Mouse (Mus musculus) liver, postnatal 0 days (tissue): ENCODE measurements around the gene Cttn. TPM values are rescaled to one million over a fixed set of nuclear protein-coding genes. Genes with fewer than 3 reads are reported as not detected.

Experiments
- ATAC-seq: fragments of 200-750 bp; cut with Nextera tagmentation; 2 replicates; pipeline ENCODE4 v1.8.0; 2017; ENCODE audit warnings: mild to moderate bottlenecking, moderate library complexity
- DNase-seq: peaks from one replicate; pipeline ENCODE4 v3.0.0-alpha.2; 2016
- H3K27ac ChIP-seq: fragments of 300-500 bp; sonication (generic); 2 replicates; pipeline ENCODE4 v1.5.1; 2014; ENCODE audit warnings: antibody characterized with exemption, moderate library complexity, mild to moderate bottlenecking, low read depth
- H3K27me3 ChIP-seq: fragments of 300-500 bp; sonication (generic); 2 replicates; pipeline ENCODE4 v1.6.1; 2014; ENCODE audit warnings: low read length, control low read depth, mixed read lengths; ENCODE audit not compliant: insufficient read depth
- H3K36me3 ChIP-seq: fragments of 300-500 bp; sonication (generic); replicated peaks from 2 replicates; pipeline ENCODE4 v1.6.1; 2014; ENCODE audit warnings: mild to moderate bottlenecking, control low read depth, low read length, moderate library complexity, mixed read lengths; ENCODE audit not compliant: insufficient read depth
- H3K4me1 ChIP-seq: fragments of 300-500 bp; sonication (generic); 2 replicates; pipeline ENCODE4 v1.6.1; 2014; ENCODE audit warnings: antibody characterized with exemption, mild to moderate bottlenecking, control low read depth; ENCODE audit not compliant: insufficient read depth
- H3K4me2 ChIP-seq: fragments of 300-500 bp; sonication (generic); 2 replicates; pipeline ENCODE4 v1.6.1; 2014; ENCODE audit warnings: low read depth, mild to moderate bottlenecking, low read length, moderate library complexity, mixed read lengths
- H3K4me3 ChIP-seq: fragments of 300-500 bp; sonication (generic); 2 replicates; pipeline ENCODE4 v1.5.1; 2014; ENCODE audit warnings: low read depth, low read length
- H3K9ac ChIP-seq: fragments of 300-500 bp; sonication (generic); replicated peaks from 2 replicates; pipeline ENCODE4 v1.6.1; 2014; ENCODE audit warnings: mild to moderate bottlenecking, moderate library complexity
- H3K9me3 ChIP-seq: fragments of 300-500 bp; sonication (generic); 2 replicates; pipeline ENCODE4 v1.6.1; 2016; ENCODE audit warnings: mild to moderate bottlenecking, control low read depth, low read length, mixed read lengths
- CTCF ChIP-seq: sonication (generic); IDR thresholded peaks from 2 replicates; pipeline ENCODE4 v1.5.1; 2016; ENCODE audit warnings: antibody characterized with exemption, low read depth
- EP300 ChIP-seq: IDR thresholded peaks from 2 replicates; pipeline ENCODE4 v1.6.1; 2016; ENCODE audit warnings: antibody characterized with exemption, low read depth, mild to moderate bottlenecking
- WGBS: fragments of 180-500 bp; shearing (Covaris S2); extraction: QIAGEN DNeasy Blood & Tissue Kit; methylation state at CpG from one replicate; pipeline ENCODE4 v1.1.7; 2014; ENCODE audit not compliant: insufficient replicate concordance; 5-methylcytosine and 5-hydroxymethylcytosine counted together
- polyA plus RNA-seq: library from polyadenylated mRNA; unstranded; fragments of >200 nt; fragmentation: Nextera tagmentation; extraction: Ambion mirVana; gene quantifications from 2 replicates; pipeline ENCODE4 v1.2.1, GENCODE M21; 2015

The Cttn gene
- polyA plus RNA-seq, 1 experiment from 2014 or later = 29.0 TPM

DNA sequence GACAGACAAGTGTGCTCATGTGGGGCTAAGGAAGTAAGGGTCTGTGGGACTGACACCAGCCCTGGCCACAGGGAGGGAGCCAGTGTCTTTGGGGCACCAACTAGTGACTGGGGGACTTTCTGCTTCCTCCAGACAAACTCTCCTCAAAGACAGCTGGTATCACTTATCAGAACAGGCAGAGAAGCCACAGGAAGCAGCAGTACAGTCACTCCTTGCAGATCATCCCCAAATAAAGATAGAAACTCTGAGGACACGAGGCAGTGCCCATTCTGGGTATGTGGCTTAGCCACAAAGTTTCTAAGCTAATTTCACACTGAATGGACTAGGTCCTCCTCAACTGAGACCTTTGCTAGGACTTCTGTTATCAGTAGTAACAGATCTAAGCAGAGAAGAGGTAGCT is 22.1 kb upstream of the Cttn start:
- 30% methylated on average over 1 of the region's 1 CpGs for WGBS
- H3K4me2 ChIP-seq = no peak overlapping the region
- peaks cover 4% of the 10 kb centered on the region; the same call in 1 of the 2 replicates for H3K4me1 ChIP-seq
- peak; percentile 80 for ATAC-seq
- H3K4me3 ChIP-seq = no peak overlapping the region
- H3K9ac ChIP-seq = no peak overlapping the region; the same call in 1 of the 2 replicates
- DNase-seq = no peak
- peak; percentile 78 for TF ChIP-seq EP300
- TF ChIP-seq CTCF = no peak
- H3K27me3 ChIP-seq = no peaks in the 10 kb centered on the region
- H3K27ac ChIP-seq = 0 out of 2 replicates have a peak overlapping the region, but pooled peaks have one; percentile 34
- no peaks in the 10 kb centered on the region for H3K9me3 ChIP-seq
- H3K36me3 ChIP-seq = peaks cover 42% of the 10 kb centered on the region

DNA sequence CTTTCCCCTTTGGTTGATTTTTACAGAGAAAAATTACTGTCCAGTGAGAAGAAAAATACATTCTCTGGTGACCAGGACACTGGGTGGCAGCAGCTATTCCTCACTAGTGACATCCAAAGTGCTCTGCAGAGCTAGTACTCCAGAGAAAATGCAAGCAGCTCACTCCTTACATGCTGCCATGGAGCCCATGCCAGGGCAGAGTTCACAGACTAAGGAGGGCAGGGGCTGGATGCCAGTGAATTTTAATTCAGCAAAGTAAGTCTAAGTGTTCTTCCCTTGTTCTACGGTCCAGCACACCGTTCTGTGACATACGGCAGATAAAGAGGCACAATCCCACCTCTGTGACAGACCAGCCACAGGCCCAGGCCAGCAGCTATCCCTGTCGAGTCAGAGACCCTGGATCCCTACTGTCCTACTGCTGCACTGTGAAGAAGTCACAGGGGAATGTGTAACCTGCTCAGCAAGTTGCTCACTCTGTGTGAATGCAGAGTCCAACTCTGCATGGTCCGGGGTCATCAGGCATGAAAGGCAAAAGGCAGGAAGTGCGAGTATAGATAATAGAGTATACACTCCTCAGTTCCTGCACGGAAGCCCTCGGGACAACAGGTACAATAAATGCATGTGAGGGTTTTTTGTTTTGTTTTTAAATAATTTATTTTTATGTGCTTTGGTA is 19.5 kb upstream of the Cttn start:
- H3K9me3 ChIP-seq = no peaks in the 10 kb centered on the region
- 63% methylated on average over 8 of the region's 8 CpGs for WGBS
- no peak overlapping the region for H3K4me2 ChIP-seq
- no peak overlapping the region for H3K27ac ChIP-seq
- no peak overlapping the region for H3K4me3 ChIP-seq
- DNase-seq (no peak), ATAC-seq (no peak)
- no peak overlapping the region for H3K9ac ChIP-seq
- H3K4me1 ChIP-seq = peaks cover 4% of the 10 kb centered on the region; the same call in 1 of the 2 replicates
- peaks cover 30% of the 10 kb centered on the region for H3K36me3 ChIP-seq
- H3K27me3 ChIP-seq = no peaks in the 10 kb centered on the region
- no peak for TF ChIP-seq EP300
- TF ChIP-seq CTCF = no peak

DNA sequence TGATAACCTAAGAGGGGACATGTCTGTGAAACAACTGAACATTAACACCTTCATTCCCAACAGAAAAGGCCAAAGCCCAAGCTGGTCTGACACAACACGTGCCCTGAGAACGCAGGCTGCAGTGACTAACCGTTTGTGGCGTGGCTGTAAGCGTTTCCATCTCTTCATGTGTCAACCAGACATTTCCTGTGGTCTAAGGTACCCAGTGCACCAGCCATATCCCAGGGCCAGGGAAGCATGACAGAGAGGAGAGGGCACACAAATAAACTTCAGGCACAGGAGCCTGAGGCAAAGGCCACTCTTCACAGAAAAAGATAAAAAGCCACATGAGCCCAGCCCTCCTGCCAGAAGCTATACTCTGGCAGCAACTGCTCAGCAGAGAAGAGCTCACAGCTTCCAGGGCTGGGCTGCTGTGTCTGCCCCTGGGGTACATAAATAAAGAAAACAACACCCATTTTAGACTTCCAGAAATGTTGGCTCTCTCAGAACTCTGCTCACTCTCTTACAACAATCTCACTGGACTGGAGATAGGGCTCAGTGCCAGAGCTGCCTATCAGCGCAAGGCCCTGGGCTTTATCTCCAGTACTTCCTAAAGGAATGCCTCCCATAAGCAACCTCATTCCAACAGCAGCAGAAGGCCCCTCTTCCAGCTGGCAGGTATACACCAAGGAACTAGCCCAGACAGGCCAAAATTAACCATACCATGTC is 18.4 kb upstream of the Cttn start:
- H3K9ac ChIP-seq = no peak overlapping the region
- TF ChIP-seq CTCF (no peak), EP300 (no peak)
- no peak for DNase-seq
- H3K27ac ChIP-seq = peak overlapping the region; percentile 42; the same call in 1 of the 2 replicates
- 37% methylated on average over 6 of the region's 6 CpGs for WGBS
- H3K4me2 ChIP-seq = no peak overlapping the region
- H3K27me3 ChIP-seq = no peaks in the 10 kb centered on the region
- peak; percentile 18; the same call in 1 of the 2 replicates for ATAC-seq
- H3K9me3 ChIP-seq = no peaks in the 10 kb centered on the region
- peaks cover 4% of the 10 kb centered on the region; the same call in 1 of the 2 replicates for H3K4me1 ChIP-seq
- no peak overlapping the region for H3K4me3 ChIP-seq
- H3K36me3 ChIP-seq = peaks cover 32% of the 10 kb centered on the region

DNA sequence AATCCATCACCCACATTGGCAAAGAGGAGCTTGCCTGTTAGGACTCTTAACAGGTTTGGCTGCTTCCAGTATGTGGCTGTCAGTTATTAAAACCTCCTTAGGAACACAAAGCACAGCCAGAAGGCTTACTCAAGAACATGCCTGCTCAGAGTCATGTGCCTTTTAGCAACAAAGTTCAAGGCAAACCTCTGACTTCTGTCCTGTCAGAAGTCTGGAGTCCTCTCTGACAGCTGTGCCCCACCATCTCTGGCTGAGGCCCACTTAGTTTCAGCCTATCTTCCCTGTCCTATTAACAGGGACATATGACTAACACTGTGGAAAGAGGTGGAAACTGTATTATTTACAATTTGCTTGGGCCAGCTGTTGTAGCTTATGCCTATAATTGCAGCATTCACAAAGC is 9.5 kb upstream of the Cttn start:
- no peaks in the 10 kb centered on the region for H3K4me1 ChIP-seq
- no peak overlapping the region for H3K4me3 ChIP-seq
- no peak overlapping the region for H3K27ac ChIP-seq
- H3K27me3 ChIP-seq = no peaks in the 10 kb centered on the region
- peaks cover 61% of the 10 kb centered on the region for H3K36me3 ChIP-seq
- H3K9ac ChIP-seq = no peak overlapping the region
- DNase-seq (no peak), ATAC-seq (no peak)
- H3K9me3 ChIP-seq = no peaks in the 10 kb centered on the region
- no peak overlapping the region for H3K4me2 ChIP-seq
- TF ChIP-seq EP300 (no peak), CTCF (no peak)

DNA sequence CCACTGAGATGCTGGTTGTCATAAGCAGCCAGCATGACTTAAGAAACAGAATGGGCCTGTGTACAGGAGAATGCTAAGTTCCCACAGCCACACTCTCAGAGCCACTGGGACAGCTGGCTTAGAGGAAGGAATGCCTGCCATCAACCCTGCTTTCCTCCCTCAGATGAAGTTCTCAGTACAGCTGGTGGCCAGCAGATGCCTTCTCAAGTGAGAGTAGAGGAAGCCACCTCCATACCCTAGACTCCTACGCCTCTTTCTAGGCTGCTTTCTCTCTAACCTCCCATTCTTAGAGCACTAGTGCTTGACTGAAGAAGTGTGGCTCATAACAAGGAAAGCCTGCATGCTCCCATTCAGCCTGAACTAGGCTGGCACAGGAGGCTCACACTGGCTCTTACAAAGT is 8.8 kb upstream of the Cttn start:
- H3K9me3 ChIP-seq = no peaks in the 10 kb centered on the region
- TF ChIP-seq CTCF (no peak), EP300 (no peak)
- H3K4me3 ChIP-seq = no peak overlapping the region
- WGBS = 86% methylated on average over 1 of the region's 1 CpGs
- peaks cover 56% of the 10 kb centered on the region for H3K36me3 ChIP-seq
- no peaks in the 10 kb centered on the region for H3K4me1 ChIP-seq
- no peak overlapping the region for H3K27ac ChIP-seq
- no peaks in the 10 kb centered on the region for H3K27me3 ChIP-seq
- DNase-seq (no peak), ATAC-seq (no peak)
- H3K4me2 ChIP-seq = no peak overlapping the region
- no peak overlapping the region for H3K9ac ChIP-seq

DNA sequence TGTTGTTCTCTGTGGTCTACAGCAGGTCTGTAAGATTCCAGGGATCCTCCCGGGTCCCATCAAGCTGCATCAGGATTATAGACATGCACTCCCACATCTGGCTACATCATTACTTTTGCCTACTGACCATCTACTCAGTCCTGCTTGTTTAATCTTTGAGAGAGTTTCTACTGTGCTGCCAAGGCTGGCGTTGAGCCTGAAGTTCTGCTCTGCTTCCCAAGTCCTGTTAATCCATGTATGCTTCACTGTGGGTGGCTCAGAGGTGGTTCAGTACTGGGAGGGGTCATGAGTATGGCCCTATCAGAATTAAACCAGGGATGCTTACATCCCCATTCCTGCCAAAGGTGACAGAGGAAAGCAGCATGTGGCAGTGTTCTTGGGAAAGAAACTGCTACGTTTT is 4.9 kb upstream of the Cttn start:
- Histone ChIP-seq H3K27ac (no peak overlapping the region), H3K4me2 (no peak overlapping the region), H3K9ac (no peak overlapping the region), H3K4me1 (peaks cover under 1% of the 10 kb centered on the region; the same call in 1 of the 2 replicates), H3K9me3 (no peaks in the 10 kb centered on the region), H3K4me3 (no peak overlapping the region), H3K27me3 (no peaks in the 10 kb centered on the region), H3K36me3 (peaks cover 24% of the 10 kb centered on the region)
- no peak for DNase-seq
- ATAC-seq = no peak
- TF ChIP-seq CTCF (no peak), EP300 (no peak)
- 81% methylated on average over 3 of the region's 3 CpGs for WGBS
